Mouse (Mus musculus): ENCODE data around the gene Slc25a19. TPM values are rescaled to one million over a fixed set of nuclear protein-coding genes. Genes with fewer than 3 reads are reported as not detected.
"Not testable (repeated sequence)": the region's sequence is repeated elsewhere in the genome, so short reads cannot be mapped to it uniquely, and the experiment has no call there.

Slc25a19 gene
- polyA plus RNA-seq, 1 experiment from 2014 or later, result 23.0 TPM

DNA sequence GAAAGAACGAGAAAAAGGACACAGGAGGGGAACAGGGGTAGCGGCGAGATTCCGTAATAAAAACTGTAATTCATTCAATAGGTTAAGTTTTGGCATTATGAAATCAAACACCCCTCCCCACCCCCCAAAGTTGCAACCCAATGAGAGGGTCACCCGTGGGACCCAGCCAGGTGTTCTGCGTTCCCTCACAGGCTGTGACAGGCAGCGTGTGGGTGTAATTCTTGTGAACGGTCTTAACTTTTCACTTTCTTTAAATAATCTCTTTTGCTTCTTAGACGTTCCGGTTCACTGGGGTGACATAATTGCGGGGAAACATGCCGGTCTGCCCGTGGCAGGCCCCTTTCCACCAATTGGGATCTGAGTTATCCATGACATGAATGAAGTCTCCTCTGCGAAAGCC lies 17.4 kb upstream of the Slc25a19 start:
- 97% methylated on average over 14 of the region's 14 CpGs for WGBS
- not testable (repeated sequence) for H3K4me3 ChIP-seq (ENCODE audit: low read depth, low read length); H3K36me3 ChIP-seq (ENCODE audit: control insufficient read depth, insufficient read depth, low read length); H3K9ac ChIP-seq (ENCODE audit: low read length); DNase-seq (ENCODE audit: low spot score); H3K27ac ChIP-seq (ENCODE audit: low read depth, low read length); H3K9me3 ChIP-seq (ENCODE audit: control insufficient read depth, low read length); H3K4me2 ChIP-seq (ENCODE audit: low read depth); ATAC-seq (ENCODE audit: insufficient read depth, low FRiP score, low TSS enrichment); H3K4me1 ChIP-seq (ENCODE audit: control insufficient read depth, insufficient read depth, low read length); H3K27me3 ChIP-seq (ENCODE audit: control insufficient read depth, insufficient read depth, low read length)

DNA sequence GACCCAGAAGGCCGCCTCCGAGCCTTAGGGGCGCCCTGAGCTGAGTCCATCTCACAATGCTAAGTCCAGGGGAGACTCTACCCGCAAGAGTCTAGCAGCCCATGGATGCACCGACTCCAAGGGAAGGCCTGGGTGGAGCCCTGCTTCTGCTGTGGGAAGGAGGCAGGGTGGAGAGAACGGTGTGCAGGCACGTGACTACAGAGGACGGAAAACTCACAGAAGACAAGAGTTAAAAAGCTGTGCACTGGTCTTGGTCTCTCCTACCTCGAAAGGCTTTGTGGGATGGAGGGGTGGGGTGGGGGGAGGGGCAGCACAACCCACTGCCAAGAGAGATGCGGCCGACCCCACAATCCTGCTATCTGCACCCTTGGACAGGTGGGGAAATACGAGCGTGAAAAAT lies 16.2 kb upstream of the Slc25a19 start:
- ATAC-seq (ENCODE audit: insufficient read depth, low FRiP score, low TSS enrichment) (no peak), DNase-seq (ENCODE audit: low spot score) (no peak)
- Histone ChIP-seq H3K4me1 (ENCODE audit: control insufficient read depth, insufficient read depth, low read length) (no peaks in the 10 kb centered on the region), H3K4me3 (ENCODE audit: low read depth, low read length) (no peak overlapping the region), H3K9me3 (ENCODE audit: control insufficient read depth, low read length) (no peaks in the 10 kb centered on the region), H3K9ac (ENCODE audit: low read length) (no peak overlapping the region), H3K27me3 (ENCODE audit: control insufficient read depth, insufficient read depth, low read length) (no peaks in the 10 kb centered on the region), H3K27ac (ENCODE audit: low read depth, low read length) (no peak overlapping the region), H3K4me2 (ENCODE audit: low read depth) (no peak overlapping the region), H3K36me3 (ENCODE audit: control insufficient read depth, insufficient read depth, low read length) (no peaks in the 10 kb centered on the region)
- WGBS, result 93% methylated on average over 13 of the region's 13 CpGs

- H3K4me2 ChIP-seq (ENCODE audit: low read depth), result no peak overlapping the region
- no peaks in the 10 kb centered on the region for H3K36me3 ChIP-seq (ENCODE audit: control insufficient read depth, insufficient read depth, low read length)
- no peak overlapping the region for H3K27ac ChIP-seq (ENCODE audit: low read depth, low read length)
- 83% methylated on average over 10 of the region's 10 CpGs for WGBS
- DNase-seq (ENCODE audit: low spot score) (no peak), ATAC-seq (ENCODE audit: insufficient read depth, low FRiP score, low TSS enrichment) (no peak)
- no peaks in the 10 kb centered on the region for H3K4me1 ChIP-seq (ENCODE audit: control insufficient read depth, insufficient read depth, low read length)
- H3K27me3 ChIP-seq (ENCODE audit: control insufficient read depth, insufficient read depth, low read length), result no peaks in the 10 kb centered on the region
- no peak overlapping the region for H3K4me3 ChIP-seq (ENCODE audit: low read depth, low read length)
- H3K9me3 ChIP-seq (ENCODE audit: control insufficient read depth, low read length), result no peaks in the 10 kb centered on the region
- no peak overlapping the region for H3K9ac ChIP-seq (ENCODE audit: low read length)
These were observed 15.2 kb upstream of the Slc25a19 start for GRCm38 (mm10) chr11:115643265-115643664.

- Histone ChIP-seq H3K4me3 (ENCODE audit: low read depth, low read length) (no peak overlapping the region), H3K4me1 (ENCODE audit: control insufficient read depth, insufficient read depth, low read length) (no peaks in the 10 kb centered on the region), H3K27ac (ENCODE audit: low read depth, low read length) (no peak overlapping the region), H3K9me3 (ENCODE audit: control insufficient read depth, low read length) (no peaks in the 10 kb centered on the region), H3K27me3 (ENCODE audit: control insufficient read depth, insufficient read depth, low read length) (no peaks in the 10 kb centered on the region), H3K4me2 (ENCODE audit: low read depth) (no peak overlapping the region), H3K9ac (ENCODE audit: low read length) (no peak overlapping the region), H3K36me3 (ENCODE audit: control insufficient read depth, insufficient read depth, low read length) (no peaks in the 10 kb centered on the region)
- ATAC-seq (ENCODE audit: insufficient read depth, low FRiP score, low TSS enrichment) (no peak), DNase-seq (ENCODE audit: low spot score) (no peak)
- WGBS, result 89% methylated on average over 2 of the region's 2 CpGs
These were observed 14.6 kb upstream of the Slc25a19 start for GRCm38 (mm10) chr11:115642705-115643104.

GRCm38 (mm10) chr11:115641664-115642036 lies 13.6 kb upstream of the Slc25a19 start:
- Histone ChIP-seq H3K4me1 (ENCODE audit: control insufficient read depth, insufficient read depth, low read length) (no peaks in the 10 kb centered on the region), H3K36me3 (ENCODE audit: control insufficient read depth, insufficient read depth, low read length) (no peaks in the 10 kb centered on the region), H3K27me3 (ENCODE audit: control insufficient read depth, insufficient read depth, low read length) (no peaks in the 10 kb centered on the region), H3K9me3 (ENCODE audit: control insufficient read depth, low read length) (no peaks in the 10 kb centered on the region), H3K4me3 (ENCODE audit: low read depth, low read length) (no peak overlapping the region), H3K27ac (ENCODE audit: low read depth, low read length) (no peak overlapping the region), H3K4me2 (ENCODE audit: low read depth) (no peak overlapping the region), H3K9ac (ENCODE audit: low read length) (no peak overlapping the region)
- no peak for DNase-seq (ENCODE audit: low spot score)
- WGBS, result 88% methylated on average over 4 of the region's 4 CpGs
- ATAC-seq (ENCODE audit: insufficient read depth, low FRiP score, low TSS enrichment), result no peak

GRCm38 (mm10) chr11:115640978-115641663 lies 13.0 kb upstream of the Slc25a19 start:
- 58% methylated on average over 14 of the region's 14 CpGs for WGBS
- Histone ChIP-seq H3K9ac (ENCODE audit: low read length) (no peak overlapping the region), H3K27me3 (ENCODE audit: control insufficient read depth, insufficient read depth, low read length) (no peaks in the 10 kb centered on the region), H3K36me3 (ENCODE audit: control insufficient read depth, insufficient read depth, low read length) (no peaks in the 10 kb centered on the region), H3K4me3 (ENCODE audit: low read depth, low read length) (no peak overlapping the region), H3K4me2 (ENCODE audit: low read depth) (no peak overlapping the region), H3K4me1 (ENCODE audit: control insufficient read depth, insufficient read depth, low read length) (no peaks in the 10 kb centered on the region), H3K27ac (ENCODE audit: low read depth, low read length) (no peak overlapping the region), H3K9me3 (ENCODE audit: control insufficient read depth, low read length) (no peaks in the 10 kb centered on the region)
- DNase-seq (ENCODE audit: low spot score), result no peak
- ATAC-seq (ENCODE audit: insufficient read depth, low FRiP score, low TSS enrichment), result no peak

DNA sequence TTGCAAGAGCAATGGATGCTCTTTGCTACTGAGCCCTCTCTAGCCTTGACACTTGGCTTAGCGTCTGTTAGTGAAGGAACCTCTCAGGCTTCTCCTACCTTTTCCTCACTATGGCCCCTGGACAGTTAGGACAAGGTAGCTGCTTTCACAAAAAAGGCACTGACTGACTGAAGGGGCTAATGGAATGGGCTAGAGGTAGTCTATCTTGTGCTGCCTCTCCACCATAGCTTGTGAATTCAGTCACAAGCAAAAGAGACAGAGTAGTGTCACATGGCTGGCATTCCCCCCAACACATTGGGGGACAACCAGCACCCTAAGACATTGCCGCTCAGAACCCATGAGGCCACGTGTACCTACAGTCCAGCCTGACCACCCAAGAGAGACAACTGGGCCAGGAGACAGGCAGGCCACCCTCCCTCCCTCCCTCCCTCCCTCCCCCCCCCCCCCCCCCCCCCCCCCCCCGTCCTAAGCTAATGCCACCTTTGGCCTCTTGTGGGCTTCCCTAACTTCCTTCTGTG lies 12.3 kb upstream of the Slc25a19 start:
- Histone ChIP-seq H3K9me3 (ENCODE audit: control insufficient read depth, low read length) (no peaks in the 10 kb centered on the region), H3K9ac (ENCODE audit: low read length) (no peak overlapping the region), H3K36me3 (ENCODE audit: control insufficient read depth, insufficient read depth, low read length) (no peaks in the 10 kb centered on the region), H3K27me3 (ENCODE audit: control insufficient read depth, insufficient read depth, low read length) (no peaks in the 10 kb centered on the region), H3K27ac (ENCODE audit: low read depth, low read length) (no peak overlapping the region), H3K4me2 (ENCODE audit: low read depth) (no peak overlapping the region), H3K4me1 (ENCODE audit: control insufficient read depth, insufficient read depth, low read length) (no peaks in the 10 kb centered on the region), H3K4me3 (ENCODE audit: low read depth, low read length) (no peak overlapping the region)
- 82% methylated on average over 3 of the region's 4 CpGs for WGBS
- DNase-seq (ENCODE audit: low spot score), result no peak
- no peak for ATAC-seq (ENCODE audit: insufficient read depth, low FRiP score, low TSS enrichment)

GRCm38 (mm10) chr11:115639540-115639939 lies 11.4 kb upstream of the Slc25a19 start:
- Histone ChIP-seq H3K9me3 (ENCODE audit: control insufficient read depth, low read length) (no peaks in the 10 kb centered on the region), H3K4me2 (ENCODE audit: low read depth) (no peak overlapping the region), H3K27ac (ENCODE audit: low read depth, low read length) (no peak overlapping the region), H3K27me3 (ENCODE audit: control insufficient read depth, insufficient read depth, low read length) (no peaks in the 10 kb centered on the region), H3K4me3 (ENCODE audit: low read depth, low read length) (no peak overlapping the region), H3K4me1 (ENCODE audit: control insufficient read depth, insufficient read depth, low read length) (no peaks in the 10 kb centered on the region), H3K9ac (ENCODE audit: low read length) (no peak overlapping the region), H3K36me3 (ENCODE audit: control insufficient read depth, insufficient read depth, low read length) (no peaks in the 10 kb centered on the region)
- no peak for DNase-seq (ENCODE audit: low spot score)
- ATAC-seq (ENCODE audit: insufficient read depth, low FRiP score, low TSS enrichment), result no peak
- WGBS, result 79% methylated on average over 4 of the region's 4 CpGs
